Mouse (Mus musculus) cerebellum, adult 8-10 months (tissue): ENCODE data around the gene Mas1.
"Not testable (repeated sequence)": the region's sequence is repeated elsewhere in the genome, so short reads cannot be mapped to it uniquely, and the experiment has no call there.

Experiments
- DNase-seq: peaks from one replicate; pipeline ENCODE4 v3.0.0; 2022

The Mas1 gene

GRCm38 (mm10) chr17:12868043-12868442 lies at the start of gene Mas1:
Mas1 (minus strand) TSS chr17:12868143.
- DNase-seq = no peak

- no peak for DNase-seq
These were observed 48.8 kb upstream of the Mas1 start for GRCm38 (mm10) chr17:12916588-12917380.

- DNase-seq = peak; percentile 98
These were observed 48.1 kb upstream of the Mas1 start, which contains the start of gene Mrpl18 for GRCm38 (mm10) chr17:12915881-12916583. Mrpl18 (minus strand) TSS chr17:12916345.

GRCm38 (mm10) chr17:12915488-12915880 lies 47.5 kb upstream of the Mas1 start, which contains the start of gene Tcp1:
Tcp1 (plus strand) TSS chr17:12915701.
- no peak for DNase-seq

GRCm38 (mm10) chr17:12910391-12910790 lies 42.4 kb upstream of the Mas1 start:
- DNase-seq = no peak

GRCm38 (mm10) chr17:12909361-12910280 lies 41.7 kb upstream of the Mas1 start, which contains the start of gene Pnldc1:
Pnldc1 (minus strand) TSS chr17:12910230.
- no peak for DNase-seq

GRCm38 (mm10) chr17:12906436-12906835 lies 38.5 kb upstream of the Mas1 start:
- DNase-seq = no peak

- DNase-seq = no peak
These were observed 37.9 kb upstream of the Mas1 start for GRCm38 (mm10) chr17:12905810-12906209.

GRCm38 (mm10) chr17:12904349-12904748 lies 36.4 kb upstream of the Mas1 start:
- no peak for DNase-seq

- no peak for DNase-seq
These were observed 35.7 kb upstream of the Mas1 start for GRCm38 (mm10) chr17:12903372-12904333.

- DNase-seq = no peak
These were observed 34.3 kb upstream of the Mas1 start for GRCm38 (mm10) chr17:12902291-12902690.

GRCm38 (mm10) chr17:12898607-12899006 lies 30.7 kb upstream of the Mas1 start:
- not testable (repeated sequence) for DNase-seq

GRCm38 (mm10) chr17:12897674-12898073 lies 29.7 kb upstream of the Mas1 start:
- no peak for DNase-seq

- no peak for DNase-seq
These were observed 24.1 kb upstream of the Mas1 start for GRCm38 (mm10) chr17:12892033-12892432.

GRCm38 (mm10) chr17:12891054-12891453 lies 23.1 kb upstream of the Mas1 start:
- DNase-seq = no peak

GRCm38 (mm10) chr17:12887021-12887775 lies 19.3 kb upstream of the Mas1 start:
- DNase-seq = no peak

- no peak for DNase-seq
These were observed 18.7 kb upstream of the Mas1 start for GRCm38 (mm10) chr17:12886620-12887019.

- DNase-seq = no peak
These were observed 13.3 kb upstream of the Mas1 start for GRCm38 (mm10) chr17:12881216-12881615.

GRCm38 (mm10) chr17:12880178-12880577 lies 12.2 kb upstream of the Mas1 start:
- peak; percentile 82 for DNase-seq

- no peak for DNase-seq
These were observed 7.8 kb upstream of the Mas1 start, which contains the start of gene Mrgprh for GRCm38 (mm10) chr17:12875734-12876133. Mrgprh (plus strand) TSS chr17:12876034.
